Mouse (Mus musculus): ENCODE measurements at regions not wholly inside any gene's neighbourhood (a gene's known extent, or its start where the extent isn't known, plus 50 kb on each side); places are given as distances from the start of the nearest gene placed in this dataset.
"Not testable (repeated sequence)": the region's sequence is repeated elsewhere in the genome, so short reads cannot be mapped to it uniquely, and the experiment has no call there.

GRCm38 (mm10) chr3:54540540-54541080 lies 152.0 kb upstream of the Supt20 start:
- 0 out of 2 replicates have a peak, but pooled peaks have one; percentile 15 for ATAC-seq (ENCODE audit: poor library complexity, severe bottlenecking)

DNA sequence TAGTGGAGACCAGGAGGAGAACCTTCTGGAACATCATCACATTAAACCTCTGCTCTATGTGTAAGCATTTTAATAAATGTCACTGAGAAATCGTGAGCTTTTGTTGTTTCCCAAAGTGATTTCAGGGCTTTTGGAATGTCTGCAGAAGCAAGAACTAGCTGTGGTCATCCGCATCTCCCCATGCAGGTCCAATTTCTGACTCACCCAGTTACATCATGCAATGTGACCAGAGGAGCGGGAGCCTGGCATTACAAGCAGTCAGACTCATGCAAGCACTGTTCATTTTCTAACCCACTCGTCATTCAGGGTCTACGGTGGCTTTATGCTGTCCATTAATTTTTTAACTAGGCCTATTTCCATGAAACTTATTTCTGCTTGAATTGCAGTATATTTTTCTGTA lies 151.2 kb upstream of the Supt20 start:
- ATAC-seq (ENCODE audit: poor library complexity, severe bottlenecking) = no peak

DNA sequence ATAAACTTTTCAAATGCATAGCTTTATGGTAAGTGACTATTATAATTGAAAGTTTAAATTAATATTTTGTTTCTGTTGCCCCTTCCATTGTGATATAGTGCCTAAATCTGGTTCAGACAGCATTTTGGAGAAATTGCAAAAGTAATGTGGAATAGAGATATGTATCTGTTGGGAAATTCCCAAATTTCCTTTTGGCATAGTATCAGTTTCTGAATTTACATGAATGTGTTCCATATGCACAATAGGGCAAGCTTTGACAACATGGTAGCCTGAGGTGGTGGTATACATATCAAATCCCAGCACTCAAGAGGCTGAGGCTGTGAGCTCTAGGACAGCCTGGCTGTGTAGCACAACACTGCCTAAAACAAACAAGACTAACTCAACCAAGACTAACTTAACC lies 147.2 kb upstream of the Supt20 start:
- ATAC-seq (ENCODE audit: poor library complexity, severe bottlenecking) = no peak

GRCm38 (mm10) chr3:54551908-54552307 lies 140.7 kb upstream of the Supt20 start:
- no peak for ATAC-seq (ENCODE audit: poor library complexity, severe bottlenecking)

- no peak for ATAC-seq (ENCODE audit: poor library complexity, severe bottlenecking)
Measured at GRCm38 (mm10) chr3:54555954-54556353, 136.7 kb upstream of the Supt20 start.

- ATAC-seq (ENCODE audit: poor library complexity, severe bottlenecking) = no peak
Measured at GRCm38 (mm10) chr3:54559053-54559452, 133.6 kb upstream of the Supt20 start.

GRCm38 (mm10) chr3:54559527-54559926 lies 133.1 kb upstream of the Supt20 start:
- no peak for ATAC-seq (ENCODE audit: poor library complexity, severe bottlenecking)

GRCm38 (mm10) chr3:54560056-54560922 lies 132.3 kb upstream of the Supt20 start:
- no peak for ATAC-seq (ENCODE audit: poor library complexity, severe bottlenecking)

DNA sequence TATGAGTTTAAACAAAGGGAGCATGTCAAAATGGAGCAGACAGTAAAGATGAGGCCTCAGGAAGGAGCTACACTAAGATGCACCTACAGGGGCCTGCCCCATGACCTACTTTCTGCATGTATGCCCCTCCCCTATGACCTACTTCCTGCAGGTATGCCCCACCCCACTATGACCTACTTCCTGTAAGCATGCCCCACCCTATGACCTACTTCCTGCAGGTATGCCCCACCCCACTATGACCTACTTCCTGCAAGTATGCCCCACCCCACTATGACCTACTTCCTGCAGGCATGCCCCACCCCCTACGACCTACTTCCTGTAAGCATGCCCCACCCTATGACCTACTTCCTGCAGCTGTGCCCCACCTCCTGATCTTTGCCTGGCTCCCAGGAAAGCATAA lies 125.3 kb upstream of the Supt20 start:
- peak; percentile 94 for ATAC-seq (ENCODE audit: poor library complexity, severe bottlenecking)

GRCm38 (mm10) chr3:54568096-54568495 lies 124.5 kb upstream of the Supt20 start:
- ATAC-seq (ENCODE audit: poor library complexity, severe bottlenecking) = no peak

DNA sequence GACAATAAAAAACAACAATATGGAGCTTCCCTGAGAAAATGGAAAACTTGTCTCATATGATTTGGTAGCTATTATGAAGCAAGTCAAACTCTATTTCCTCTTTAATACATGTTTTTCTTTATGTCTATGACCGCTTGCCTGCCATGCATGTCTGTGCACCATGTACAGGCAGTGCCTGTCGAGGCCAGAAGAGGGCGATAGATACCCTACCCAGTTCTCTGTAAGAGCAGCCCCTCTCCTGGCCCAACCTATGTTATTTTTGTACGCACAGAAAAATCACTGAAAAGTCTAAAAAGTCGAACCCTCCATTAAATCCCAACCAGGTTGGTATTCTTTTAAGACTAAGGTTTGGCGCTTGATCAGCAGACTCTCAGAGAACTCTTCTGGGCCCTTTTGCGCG lies 122.1 kb upstream of the Supt20 start:
- no peak for ATAC-seq (ENCODE audit: poor library complexity, severe bottlenecking)

- ATAC-seq (ENCODE audit: poor library complexity, severe bottlenecking) = no peak
Measured at GRCm38 (mm10) chr3:54577851-54578250, 114.8 kb upstream of the Supt20 start.

- peak; percentile 83 for ATAC-seq (ENCODE audit: poor library complexity, severe bottlenecking)
Measured at GRCm38 (mm10) chr3:54579425-54579824, 113.2 kb upstream of the Supt20 start.

DNA sequence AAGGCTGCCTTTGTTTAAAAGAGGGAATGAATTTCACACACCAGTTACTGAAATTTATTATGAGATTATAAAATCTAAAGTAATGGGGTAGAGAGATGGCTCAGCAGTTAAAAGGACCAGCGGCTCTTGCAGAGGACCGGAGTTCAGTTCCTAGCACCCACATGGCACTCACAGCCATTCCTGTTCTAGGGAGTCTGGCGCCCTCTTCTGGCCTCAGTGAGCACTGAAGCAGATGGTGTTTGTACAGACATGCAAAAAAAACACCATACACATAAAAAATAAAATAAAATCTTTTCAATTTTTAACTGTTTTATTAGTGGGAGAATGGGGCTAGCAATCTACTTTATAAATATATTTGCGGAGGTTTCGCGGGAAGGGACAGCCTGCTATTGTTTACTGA lies 112.3 kb upstream of the Supt20 start:
- no peak for ATAC-seq (ENCODE audit: poor library complexity, severe bottlenecking)

GRCm38 (mm10) chr3:54585781-54586180 lies 106.8 kb upstream of the Supt20 start:
- ATAC-seq (ENCODE audit: poor library complexity, severe bottlenecking) = not testable (repeated sequence)

DNA sequence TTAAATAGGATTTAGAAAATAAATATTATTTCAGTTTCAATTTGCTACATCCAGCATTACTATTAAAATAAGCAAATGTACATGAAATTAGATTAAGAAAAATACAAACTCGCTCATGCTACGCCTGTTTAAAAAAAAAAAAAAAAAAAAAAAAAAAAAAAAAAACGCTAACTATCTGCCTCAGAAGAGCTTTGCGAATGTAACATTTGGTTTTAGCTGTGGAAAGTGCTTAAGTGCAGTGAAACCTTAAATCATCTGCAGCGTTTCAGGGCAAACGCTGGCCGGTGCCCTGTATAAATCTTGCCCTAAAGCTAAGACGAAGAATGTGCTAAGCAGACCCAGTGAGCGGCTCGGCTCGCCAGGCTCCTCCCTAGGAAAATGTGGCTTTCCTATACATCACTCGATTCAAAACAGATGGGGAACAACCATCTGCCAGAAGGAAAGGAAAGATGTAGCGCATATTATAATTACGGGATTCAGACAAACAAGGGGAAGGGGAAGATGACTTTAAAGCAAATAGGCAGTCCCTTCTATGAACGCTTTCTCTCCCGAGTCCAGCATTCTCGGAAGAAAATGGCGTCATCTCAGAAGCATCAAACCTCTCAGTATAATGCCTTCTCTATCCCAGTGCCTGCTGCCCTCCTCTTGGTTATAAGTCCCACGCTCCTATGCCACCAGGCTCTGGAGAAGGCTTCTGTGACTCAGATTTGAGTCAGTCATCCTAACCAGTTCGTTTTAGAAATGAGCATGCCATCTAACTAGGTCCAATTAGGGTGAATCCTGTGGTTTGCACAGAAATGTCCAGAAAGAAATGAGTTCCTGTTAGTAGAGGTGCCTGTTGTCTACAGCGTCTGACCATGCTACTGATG lies 105.2 kb upstream of the Supt20 start:
- ATAC-seq (ENCODE audit: poor library complexity, severe bottlenecking) = no peak

- no peak for ATAC-seq (ENCODE audit: poor library complexity, severe bottlenecking)
Measured at GRCm38 (mm10) chr3:54588198-54588597, 104.4 kb upstream of the Supt20 start.

- peak; percentile 87 for ATAC-seq (ENCODE audit: poor library complexity, severe bottlenecking)
Measured at GRCm38 (mm10) chr3:54589976-54590375, 102.6 kb upstream of the Supt20 start.

- ATAC-seq (ENCODE audit: poor library complexity, severe bottlenecking) = no peak
Measured at GRCm38 (mm10) chr3:54591160-54591559, 101.4 kb upstream of the Supt20 start.

DNA sequence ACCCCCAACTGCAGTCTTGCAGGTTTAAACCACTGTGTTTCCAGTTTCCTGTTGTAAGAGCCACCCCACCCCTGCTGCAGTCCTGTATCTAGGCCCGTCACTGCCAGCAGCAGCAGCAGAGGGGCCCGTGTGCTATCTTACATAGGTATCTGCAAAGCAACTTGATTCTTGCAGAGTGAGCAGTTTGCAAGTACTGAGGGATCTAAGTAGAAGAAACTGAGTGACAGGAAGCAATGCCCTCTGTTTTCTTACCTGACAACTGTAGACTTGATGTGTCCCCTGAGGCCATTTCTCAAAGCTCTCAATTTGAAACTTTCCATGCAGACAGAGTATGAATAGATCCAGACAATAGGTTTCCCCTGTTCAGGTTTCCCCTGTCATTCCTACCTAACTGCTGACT lies 100.5 kb upstream of the Supt20 start:
- ATAC-seq (ENCODE audit: poor library complexity, severe bottlenecking) = no peak

GRCm38 (mm10) chr3:54592655-54593428 lies 99.8 kb upstream of the Supt20 start:
- ATAC-seq (ENCODE audit: poor library complexity, severe bottlenecking) = peak; percentile 63
